Comparison of ENCODE assay signal across 8 mouse cellular contexts in genomic region chr2:51768298-51769271, GRCm38 (mm10).
DNase-seq lines count a peak whose midpoint lies in the region; ATAC-seq lines count a peak whose summit lies in the region.
"Had no signal": no experiment of that assay in that cellular context is flagged by ENCODE, and none has a peak within 500 bp of the region (broad histone marks: within the 10 kb centered on the region; RNA-seq: fewer than 3 reads in every experiment).

No protein-coding gene starts in this region.

- ATAC-seq in embryonic facial prominence, embryonic 11.5 days (replicated peaks; ENCODE audit: insufficient number of reproducible peaks, low FRiP score, low TSS enrichment, low read depth), result no peak
- peak; percentile 82 for ATAC-seq in hindbrain, embryonic 14.5 days (ENCODE audit: low FRiP score)
- ATAC-seq in limb, embryonic 13.5 days (ENCODE audit: low FRiP score, low read depth), result no peak

- H3K4me2 ChIP-seq in embryonic facial prominence, embryonic 11.5 days (ENCODE audit: low read depth, low read length), result no peak overlapping the region
- no peak overlapping the region for H3K4me2 ChIP-seq in hindbrain, embryonic 14.5 days (replicated peaks)
- no peak overlapping the region for H3K4me2 ChIP-seq in limb, embryonic 13.5 days (replicated peaks)

- H3K9ac ChIP-seq in embryonic facial prominence, embryonic 11.5 days (replicated peaks; ENCODE audit: low read length), result no peak overlapping the region
- no peak overlapping the region for H3K9ac ChIP-seq in hindbrain, embryonic 14.5 days
- H3K9ac ChIP-seq in limb, embryonic 13.5 days, result no peak overlapping the region

- no peaks in the 10 kb centered on the region for H3K4me1 ChIP-seq in embryonic facial prominence, embryonic 11.5 days (ENCODE audit: control insufficient read depth, insufficient read depth, low read length)
- peaks cover 18% of the 10 kb centered on the region for H3K4me1 ChIP-seq in hindbrain, embryonic 14.5 days (replicated peaks; ENCODE audit: control insufficient read depth, insufficient read depth, low read length)
- H3K4me1 ChIP-seq in limb, embryonic 13.5 days, result peaks cover 33% of the 10 kb centered on the region

- 65% methylated on average over 12 of the region's 12 CpGs for WGBS in embryonic facial prominence, embryonic 11.5 days
- 37% methylated on average over 12 of the region's 12 CpGs for WGBS in hindbrain, embryonic 14.5 days
- WGBS in limb, embryonic 13.5 days, result 37% methylated on average over 12 of the region's 12 CpGs

- H3K9me3 ChIP-seq in embryonic facial prominence, embryonic 11.5 days (replicated peaks; ENCODE audit: control insufficient read depth, low read length), result no peaks in the 10 kb centered on the region
- H3K9me3 ChIP-seq in hindbrain, embryonic 14.5 days (ENCODE audit: control insufficient read depth, low read length), result no peaks in the 10 kb centered on the region
- H3K9me3 ChIP-seq in limb, embryonic 13.5 days, result no peaks in the 10 kb centered on the region

- no peak overlapping the region for H3K27ac ChIP-seq in embryonic facial prominence, embryonic 11.5 days (replicated peaks; ENCODE audit: low read depth, low read length)
- peak overlapping the region; percentile 64; the same call in 1 of the 2 replicates for H3K27ac ChIP-seq in hindbrain, embryonic 14.5 days
- peak overlapping the region; percentile 52; the same call in 1 of the 2 replicates for H3K27ac ChIP-seq in limb, embryonic 13.5 days
- H3K27ac ChIP-seq: kidney, postnatal 0 days had no signal

- no peaks in the 10 kb centered on the region for H3K36me3 ChIP-seq in embryonic facial prominence, embryonic 11.5 days (replicated peaks; ENCODE audit: control insufficient read depth, insufficient read depth, low read depth, low read length)
- no peaks in the 10 kb centered on the region for H3K36me3 ChIP-seq in hindbrain, embryonic 14.5 days (replicated peaks; ENCODE audit: control insufficient read depth, insufficient read depth)
- no peaks in the 10 kb centered on the region for H3K36me3 ChIP-seq in limb, embryonic 13.5 days

- peak; percentile 93 to 94 for DNase-seq in cerebellum, adult 18-20 months
- peak; percentile 39 for DNase-seq in embryonic facial prominence, embryonic 11.5 days (ENCODE audit: low spot score)
- DNase-seq in hindbrain, embryonic 14.5 days (ENCODE audit: low spot score), result peak; percentile 73
- DNase-seq in urinary bladder, postnatal 25 days (ENCODE audit: low spot score), result no peak
- DNase-seq in retina, postnatal 1 day, result no peak
- no peak for DNase-seq in adrenal gland, adult (ENCODE audit: inconsistent age in 2 of 2, low spot score in 1 of 2)

- no peaks in the 10 kb centered on the region for H3K27me3 ChIP-seq in embryonic facial prominence, embryonic 11.5 days (ENCODE audit: control insufficient read depth, insufficient read depth, low read length)
- H3K27me3 ChIP-seq in hindbrain, embryonic 14.5 days (ENCODE audit: control insufficient read depth, insufficient read depth, low read length), result no peaks in the 10 kb centered on the region
- H3K27me3 ChIP-seq in limb, embryonic 13.5 days, result no peaks in the 10 kb centered on the region

- H3K4me3 ChIP-seq in embryonic facial prominence, embryonic 11.5 days (ENCODE audit: low read depth, low read length), result no peak overlapping the region
- H3K4me3 ChIP-seq in hindbrain, embryonic 14.5 days (replicated peaks; ENCODE audit: low read length), result no peak overlapping the region
- no peak overlapping the region for H3K4me3 ChIP-seq in limb, embryonic 13.5 days

Comparison
In these comparisons a context has a peak if more than half of its experiments do, and no peak if none do; other contexts are left out.
1. DNase-seq: peak in cerebellum, adult 18-20 months (2 of 2), embryonic facial prominence, embryonic 11.5 days (single experiment) and hindbrain, embryonic 14.5 days (single experiment); none in urinary bladder, postnatal 25 days (single experiment), retina, postnatal 1 day (single experiment) and adrenal gland, adult (0 of 2).